Mouse (Mus musculus): ENCODE data around the gene Gm20517. TPM values are rescaled to one million over a fixed set of nuclear protein-coding genes. Genes with fewer than 3 reads are reported as not detected.
A peak's percentile ranks its signal among the peaks of the same experiment; 100 is the strongest.

Gm20517 gene
- polyA plus RNA-seq, 1 experiment from 2014 or later, result 2.4 TPM

GRCm38 (mm10) chr17:47688608-47689575, 77.5 kb downstream of the Gm20517 start, which contains the start of gene Frs3:
Frs3 (plus strand) TSS chr17:47689030.
- peak; percentile 66 for ATAC-seq (ENCODE audit: insufficient number of reproducible peaks, low FRiP score, low TSS enrichment, low read depth)
- H3K4me3 ChIP-seq, result peak within 1 kb of the TSS; percentile 80
- H3K27ac ChIP-seq, result peak within 1 kb of the TSS; percentile 83
- peaks cover 21% of the 10 kb centered on the region for H3K36me3 ChIP-seq
- H3K9ac ChIP-seq, result peak within 1 kb of the TSS; percentile 76
- peaks cover 24% of the 10 kb centered on the region for H3K4me1 ChIP-seq
- WGBS, result under 1% methylated on average over 57 of the region's 58 CpGs
- peak within 1 kb of the TSS; percentile 95 for H3K4me2 ChIP-seq
- H3K27me3 ChIP-seq, result no peaks in the 10 kb centered on the region
- H3K9me3 ChIP-seq, result no peaks in the 10 kb centered on the region

GRCm38 (mm10) chr17:47689894-47690293, 78.5 kb downstream of the Gm20517 start:
- WGBS, result 70% methylated on average over 8 of the region's 8 CpGs
- Histone ChIP-seq H3K36me3 (peaks cover 11% of the 10 kb centered on the region), H3K27me3 (no peaks in the 10 kb centered on the region), H3K4me2 (peak overlapping the region; percentile 95; the same call in 1 of the 2 replicates), H3K4me3 (0 out of 2 replicates have a peak overlapping the region, but pooled peaks have one; percentile 80), H3K9me3 (no peaks in the 10 kb centered on the region), H3K4me1 (peaks cover 30% of the 10 kb centered on the region), H3K27ac (no peak overlapping the region), H3K9ac (no peak overlapping the region)
- no peak for ATAC-seq (ENCODE audit: insufficient number of reproducible peaks, low FRiP score, low TSS enrichment, low read depth)

GRCm38 (mm10) chr17:47691650-47692049, 80.3 kb downstream of the Gm20517 start:
- no peak overlapping the region for H3K4me3 ChIP-seq
- no peak overlapping the region for H3K27ac ChIP-seq
- peaks cover 33% of the 10 kb centered on the region for H3K4me1 ChIP-seq
- H3K9ac ChIP-seq, result no peak overlapping the region
- no peak overlapping the region for H3K4me2 ChIP-seq
- H3K27me3 ChIP-seq, result no peaks in the 10 kb centered on the region
- no peaks in the 10 kb centered on the region for H3K9me3 ChIP-seq
- ATAC-seq (ENCODE audit: insufficient number of reproducible peaks, low FRiP score, low TSS enrichment, low read depth), result no peak
- WGBS, result 88% methylated on average over 3 of the region's 3 CpGs
- no peaks in the 10 kb centered on the region for H3K36me3 ChIP-seq

- Histone ChIP-seq H3K27me3 (no peaks in the 10 kb centered on the region), H3K27ac (peak overlapping the region; percentile 76; the same call in 1 of the 2 replicates), H3K36me3 (peaks cover 4% of the 10 kb centered on the region), H3K4me2 (peak overlapping the region; percentile 87), H3K9me3 (no peaks in the 10 kb centered on the region), H3K4me3 (peak overlapping the region; percentile 80), H3K4me1 (peaks cover 24% of the 10 kb centered on the region), H3K9ac (peak overlapping the region; percentile 44; the same call in 1 of the 2 replicates)
- no peak for ATAC-seq (ENCODE audit: insufficient number of reproducible peaks, low FRiP score, low TSS enrichment, low read depth)
- 38% methylated on average over 13 of the region's 13 CpGs for WGBS
Observed at GRCm38 (mm10) chr17:47693671-47694441, 82.5 kb downstream of the Gm20517 start.

- Histone ChIP-seq H3K9me3 (no peaks in the 10 kb centered on the region), H3K4me3 (peak within 1 kb of the TSS; percentile 80), H3K36me3 (peaks cover 8% of the 10 kb centered on the region), H3K4me1 (peaks cover 21% of the 10 kb centered on the region), H3K9ac (peak within 1 kb of the TSS; percentile 83), H3K27me3 (no peaks in the 10 kb centered on the region), H3K27ac (peak within 1 kb of the TSS; percentile 76), H3K4me2 (peak within 1 kb of the TSS; percentile 87)
- 1% methylated on average over 3 of the region's 3 CpGs for WGBS
- no peak for ATAC-seq (ENCODE audit: insufficient number of reproducible peaks, low FRiP score, low TSS enrichment, low read depth)
Observed at GRCm38 (mm10) chr17:47694442-47694502, 82.9 kb downstream of the Gm20517 start, which contains the start of gene Gm21981. Gm21981 (minus strand) TSS chr17:47694455.

- H3K4me1 ChIP-seq, result peaks cover 16% of the 10 kb centered on the region
- H3K9ac ChIP-seq, result peak within 1 kb of the TSS; percentile 83
- WGBS, result under 1% methylated on average over 75 of the region's 82 CpGs
- ATAC-seq (ENCODE audit: insufficient number of reproducible peaks, low FRiP score, low TSS enrichment, low read depth), result peak; percentile 91
- peak within 1 kb of the TSS; percentile 87 for H3K4me2 ChIP-seq
- peak within 1 kb of the TSS; percentile 80 for H3K4me3 ChIP-seq
- H3K27me3 ChIP-seq, result no peaks in the 10 kb centered on the region
- peaks cover 12% of the 10 kb centered on the region for H3K36me3 ChIP-seq
- no peaks in the 10 kb centered on the region for H3K9me3 ChIP-seq
- H3K27ac ChIP-seq, result peak within 1 kb of the TSS; percentile 76
Observed at GRCm38 (mm10) chr17:47694503-47695336, 83.3 kb downstream of the Gm20517 start, which contains the start of gene Prickle4. Prickle4 (minus strand) TSS chr17:47694736.

- 0 out of 2 replicates have a peak, but pooled peaks have one; percentile 0 for ATAC-seq (ENCODE audit: insufficient number of reproducible peaks, low FRiP score, low TSS enrichment, low read depth)
Observed at GRCm38 (mm10) chr17:47695337-47695710, 83.9 kb downstream of the Gm20517 start.

GRCm38 (mm10) chr17:47698156-47698555, 86.8 kb downstream of the Gm20517 start:
- Histone ChIP-seq H3K9me3 (no peaks in the 10 kb centered on the region), H3K27ac (no peak overlapping the region), H3K4me3 (no peak overlapping the region), H3K4me1 (peaks cover 23% of the 10 kb centered on the region), H3K27me3 (peaks cover 10% of the 10 kb centered on the region), H3K9ac (no peak overlapping the region), H3K36me3 (peaks cover 42% of the 10 kb centered on the region), H3K4me2 (no peak overlapping the region)
- no peak for ATAC-seq (ENCODE audit: insufficient number of reproducible peaks, low FRiP score, low TSS enrichment, low read depth)
- WGBS, result 92% methylated on average over 10 of the region's 10 CpGs

More at GRCm38 (mm10) chr17:47695337-47695710, 83.9 kb downstream of the Gm20517 start:
- H3K36me3 ChIP-seq, result peaks cover 18% of the 10 kb centered on the region
- H3K27ac ChIP-seq, result peak overlapping the region; percentile 76
- peak overlapping the region; percentile 80 for H3K4me3 ChIP-seq
- H3K9me3 ChIP-seq, result no peaks in the 10 kb centered on the region
- under 1% methylated on average over 22 of the region's 23 CpGs for WGBS
- H3K4me2 ChIP-seq, result peak overlapping the region; percentile 87
- peaks cover 13% of the 10 kb centered on the region for H3K4me1 ChIP-seq
- H3K9ac ChIP-seq, result peak overlapping the region; percentile 83
- no peaks in the 10 kb centered on the region for H3K27me3 ChIP-seq

- no peak for ATAC-seq (ENCODE audit: insufficient number of reproducible peaks, low FRiP score, low TSS enrichment, low read depth)
- Histone ChIP-seq H3K4me1 (peaks cover 26% of the 10 kb centered on the region), H3K4me3 (no peak overlapping the region), H3K9me3 (no peaks in the 10 kb centered on the region), H3K27me3 (peaks cover 11% of the 10 kb centered on the region), H3K36me3 (peaks cover 46% of the 10 kb centered on the region), H3K27ac (no peak overlapping the region), H3K9ac (no peak overlapping the region), H3K4me2 (no peak overlapping the region)
- WGBS, result 76% methylated on average over 2 of the region's 2 CpGs
Observed at GRCm38 (mm10) chr17:47699055-47699454, 87.7 kb downstream of the Gm20517 start.

- Histone ChIP-seq H3K9ac (no peak overlapping the region), H3K27me3 (peaks cover 11% of the 10 kb centered on the region), H3K36me3 (peaks cover 52% of the 10 kb centered on the region), H3K9me3 (no peaks in the 10 kb centered on the region), H3K4me3 (no peak overlapping the region), H3K4me1 (peaks cover 16% of the 10 kb centered on the region), H3K27ac (no peak overlapping the region), H3K4me2 (no peak overlapping the region)
- no peak for ATAC-seq (ENCODE audit: insufficient number of reproducible peaks, low FRiP score, low TSS enrichment, low read depth)
- 80% methylated on average over 9 of the region's 9 CpGs for WGBS
Observed at GRCm38 (mm10) chr17:47701793-47702192, 90.4 kb downstream of the Gm20517 start.
